In genomic region chr1:14359998-14360640, GRCm38 (mm10) we compare ENCODE assay signal across 15 mouse cellular contexts.
DNase-seq lines count a peak whose midpoint lies in the region; ATAC-seq and TF ChIP-seq lines count a peak whose summit lies in the region.
"Had no signal": no experiment of that assay in that cellular context is flagged by ENCODE, and none has a peak within 500 bp of the region (broad histone marks: within the 10 kb centered on the region; RNA-seq: fewer than 3 reads in every experiment).

No protein-coding gene starts in this region.

- no peak overlapping the region for H3K27ac ChIP-seq in kidney, postnatal 0 days

- in situ Hi-C loops in Patski (cut with MboI; ENCODE audit: low pct_unique_long_range_greater_than_20kb) = no loop called here

- TF ChIP-seq CTCF in Patski (IDR thresholded peaks at IDR 0.05) = no peak
- no peak for TF ChIP-seq CTCF in kidney, postnatal 0 days (IDR thresholded peaks at IDR 0.05; ENCODE audit: low read depth)

- 69% methylated on average over 2 of the region's 2 CpGs for WGBS in kidney, postnatal 0 days

- peak; percentile 5 for DNase-seq in adrenal gland, postnatal 14 days
- no peak for DNase-seq in adrenal gland, postnatal 25 days
- peak; percentile 13 for DNase-seq in left cerebral cortex, postnatal 4 days
- no peak for DNase-seq in left cerebral cortex, adult 9 months (ENCODE audit: low spot score in 2 of 2)
- peak; percentile 93 for DNase-seq in Patski (ENCODE audit: low read depth, low spot score)
- DNase-seq in kidney, postnatal 0 days (ENCODE audit: low spot score) = peak; percentile 4
- no peak for DNase-seq in urinary bladder, postnatal 10 days (ENCODE audit: low spot score)
- DNase-seq in urinary bladder, postnatal 14 days (ENCODE audit: low spot score) = no peak
- DNase-seq: B cell, adult 2 months; cerebellum, adult 11 months; heart, adult 18-20 months; heart, postnatal 14 days; liver had no signal

- CTCF ChIA-PET in Patski (lab: Charles Lee) = interaction anchor here (1.2 to 1.4 kb wide), 2 partner anchors 11 to 38 kb away, joined by 3 read pairs; no protein-coding TSS in a partner anchor

- intact Hi-C loops in left cerebral cortex, postnatal 4 days (cut with DNase I) = no loop called here

- no peaks in the 10 kb centered on the region for H3K4me1 ChIP-seq in kidney, postnatal 0 days (replicated peaks; ENCODE audit: insufficient read depth, low read length)

- ATAC-seq in Patski = peak; percentile 96
- no peak for ATAC-seq in kidney, postnatal 0 days (replicated peaks; ENCODE audit: low FRiP score, low read depth)

- H3K4me3 ChIP-seq in kidney, postnatal 0 days (replicated peaks; ENCODE audit: low read depth, low read length) = no peak overlapping the region

- no peak overlapping the region for H3K4me2 ChIP-seq in kidney, postnatal 0 days (ENCODE audit: low read length)
- H3K4me2 ChIP-seq: midbrain, embryonic 11.5 days had no signal

- no peaks in the 10 kb centered on the region for H3K36me3 ChIP-seq in kidney, postnatal 0 days (ENCODE audit: insufficient read depth, low read length)
- H3K36me3 ChIP-seq: G1E had no signal

- no peaks in the 10 kb centered on the region for H3K27me3 ChIP-seq in Patski
- no peaks in the 10 kb centered on the region for H3K27me3 ChIP-seq in kidney, postnatal 0 days (ENCODE audit: insufficient read depth, low read length)

- no peaks in the 10 kb centered on the region for H3K9me3 ChIP-seq in kidney, postnatal 0 days (replicated peaks; ENCODE audit: low read length)
- H3K9me3 ChIP-seq: G1E had no signal

- H3K9ac ChIP-seq in kidney, postnatal 0 days (ENCODE audit: low read depth, low read length) = no peak overlapping the region

- POLR2A ChIA-PET in Patski (lab: Charles Lee) = no interaction called here

Comparison
In these comparisons a context has a peak if more than half of its experiments do, and no peak if none do; other contexts are left out.
1. DNase-seq: peak in adrenal gland, postnatal 14 days (single experiment), left cerebral cortex, postnatal 4 days (single experiment), Patski (single experiment) and kidney, postnatal 0 days (single experiment); none in adrenal gland, postnatal 25 days (single experiment), left cerebral cortex, adult 9 months (0 of 2), urinary bladder, postnatal 10 days (single experiment) and urinary bladder, postnatal 14 days (single experiment).